Mouse (Mus musculus) forebrain, embryonic 16.5 days (tissue): ENCODE data around the gene Gm9821. TPM values are rescaled to one million over a fixed set of nuclear protein-coding genes. Genes with fewer than 3 reads are reported as not detected.

Experiments used
- ATAC-seq: fragments of 200-750 bp; cut with Nextera tagmentation; 2 replicates; pipeline ENCODE4 v1.8.0; 2017; ENCODE audit warnings: mild to moderate bottlenecking, moderate library complexity
- H3K27ac ChIP-seq: fragments of 300-500 bp; sonication (generic); 2 replicates; pipeline ENCODE4 v1.5.1; 2014; ENCODE audit warnings: low read length, control low read depth
- H3K27me3 ChIP-seq: fragments of 300-500 bp; sonication (generic); replicated peaks from 2 replicates; pipeline ENCODE4 v1.6.1; 2014; ENCODE audit warnings: low read length; ENCODE audit not compliant: control insufficient read depth, insufficient read depth
- H3K36me3 ChIP-seq: fragments of 300-500 bp; sonication (generic); 2 replicates; pipeline ENCODE4 v1.6.1; 2014; ENCODE audit not compliant: control insufficient read depth, insufficient read depth
- H3K4me1 ChIP-seq: fragments of 300-500 bp; sonication (generic); replicated peaks from 2 replicates; pipeline ENCODE4 v1.6.1; 2014; ENCODE audit warnings: low read length; ENCODE audit not compliant: control insufficient read depth, insufficient read depth
- H3K4me2 ChIP-seq: fragments of 300-500 bp; sonication (generic); 2 replicates; pipeline ENCODE4 v1.6.1; 2014; ENCODE audit warnings: mild to moderate bottlenecking, low read length, control low read depth
- H3K4me3 ChIP-seq: fragments of 300-500 bp; sonication (generic); replicated peaks from 2 replicates; pipeline ENCODE4 v1.5.1; 2014; ENCODE audit warnings: mild to moderate bottlenecking, low read length, control low read depth
- H3K9ac ChIP-seq: fragments of 300-500 bp; sonication (generic); replicated peaks from 2 replicates; pipeline ENCODE4 v1.6.1; 2014; ENCODE audit warnings: low read depth, low read length, control low read depth
- H3K9me3 ChIP-seq: fragments of 300-500 bp; sonication (generic); 2 replicates; pipeline ENCODE4 v1.6.1; 2016; ENCODE audit warnings: low read length; ENCODE audit not compliant: control insufficient read depth
- WGBS: fragments of 180-500 bp; shearing (Covaris S2); extraction: QIAGEN DNeasy Blood & Tissue Kit; methylation state at CpG from one replicate; pipeline ENCODE4 v1.1.7; 2014; 5-methylcytosine and 5-hydroxymethylcytosine counted together
- polyA plus RNA-seq: library from polyadenylated mRNA; unstranded; fragments of >200 nt; fragmentation: Nextera tagmentation; extraction: Ambion mirVana; gene quantifications from 2 replicates; pipeline ENCODE4 v1.2.1, GENCODE M21; 2015

The Gm9821 gene
- polyA plus RNA-seq, 1 experiment from 2014 or later: 0.46 TPM

DNA sequence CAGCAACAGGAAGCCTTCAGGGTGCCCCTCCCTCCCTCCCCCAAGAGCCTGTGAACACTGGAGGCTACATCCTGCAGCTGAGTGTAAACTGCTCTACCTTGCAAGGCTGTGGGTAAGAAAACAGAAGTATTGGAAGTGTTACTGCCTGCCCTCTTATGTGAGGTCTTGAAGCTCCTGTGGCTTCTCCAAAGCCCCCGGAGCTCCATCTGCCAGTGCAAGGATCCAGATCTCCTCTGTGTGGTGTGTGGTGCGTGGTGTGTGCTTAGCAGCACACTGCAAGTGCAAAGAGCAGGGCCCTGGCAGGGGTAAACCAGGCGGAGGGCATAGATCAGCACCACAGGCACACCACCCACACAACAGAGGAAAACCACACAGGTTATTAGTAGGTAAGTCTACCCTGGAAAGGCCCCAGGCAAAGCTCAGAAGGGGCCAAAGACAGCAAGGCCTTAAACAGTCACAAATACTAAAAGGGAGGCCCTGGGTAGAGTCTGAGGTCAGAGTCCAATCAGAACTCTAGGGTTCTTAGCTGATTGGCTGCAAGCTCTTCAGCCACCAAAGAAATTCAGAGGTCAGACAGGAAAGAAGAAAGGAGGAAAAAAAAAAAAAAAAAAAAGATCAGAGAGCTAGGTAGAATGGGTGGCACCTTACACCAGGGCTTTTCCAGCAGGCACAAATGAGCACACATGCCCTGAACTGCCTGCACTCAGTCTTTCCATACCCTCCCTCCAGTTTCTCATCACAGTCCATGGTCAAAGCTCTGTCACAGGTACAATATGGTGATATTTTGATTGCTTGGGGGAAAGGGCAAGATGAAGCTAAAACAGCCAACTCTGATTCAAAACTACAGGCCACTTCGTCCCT lies 16.6 kb downstream of the Gm9821 start:
- Histone ChIP-seq H3K27ac (no peak overlapping the region), H3K4me3 (peak overlapping the region; percentile 85), H3K36me3 (no peaks in the 10 kb centered on the region), H3K9me3 (no peaks in the 10 kb centered on the region), H3K27me3 (no peaks in the 10 kb centered on the region), H3K9ac (peak overlapping the region; percentile 93; the same call in 1 of the 2 replicates), H3K4me2 (peak overlapping the region; percentile 82), H3K4me1 (peaks cover 31% of the 10 kb centered on the region)
- no peak for ATAC-seq
- 53% methylated on average over 4 of the region's 4 CpGs for WGBS

DNA sequence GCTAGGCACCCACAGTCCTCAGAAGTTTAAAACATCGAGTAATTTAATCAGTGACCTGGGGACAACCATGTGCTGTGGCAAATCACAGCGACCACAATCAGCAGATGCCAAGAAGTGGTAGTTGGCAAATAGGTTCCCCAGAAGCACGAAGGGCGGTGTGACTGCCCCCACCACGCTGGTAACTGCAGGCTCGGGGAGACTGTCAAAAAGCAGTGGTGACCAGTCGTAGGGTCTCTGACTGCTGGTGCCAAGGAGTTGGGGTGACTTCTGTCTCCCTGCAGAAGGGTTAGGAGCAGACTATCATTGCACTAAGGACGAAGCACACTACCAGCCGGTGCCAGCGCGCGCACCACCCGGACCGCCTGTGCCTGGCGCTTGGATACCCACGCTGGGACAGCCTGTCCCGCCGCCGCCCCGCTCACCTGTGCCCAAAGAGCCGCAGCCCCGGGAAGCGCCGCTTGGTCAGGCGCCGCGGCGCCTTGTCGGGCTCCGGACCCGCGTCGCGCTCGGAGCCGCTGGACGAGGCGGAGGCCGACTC lies 17.4 kb downstream of the Gm9821 start:
- peak overlapping the region; percentile 82 for H3K4me2 ChIP-seq
- peak overlapping the region; percentile 61; the same call in 1 of the 2 replicates for H3K27ac ChIP-seq
- H3K4me1 ChIP-seq: peaks cover 23% of the 10 kb centered on the region
- H3K9ac ChIP-seq: peak overlapping the region; percentile 93
- WGBS: under 1% methylated on average over 39 of the region's 39 CpGs
- H3K9me3 ChIP-seq: no peaks in the 10 kb centered on the region
- ATAC-seq: peak; percentile 44
- peak overlapping the region; percentile 85 for H3K4me3 ChIP-seq
- no peaks in the 10 kb centered on the region for H3K27me3 ChIP-seq
- no peaks in the 10 kb centered on the region for H3K36me3 ChIP-seq

DNA sequence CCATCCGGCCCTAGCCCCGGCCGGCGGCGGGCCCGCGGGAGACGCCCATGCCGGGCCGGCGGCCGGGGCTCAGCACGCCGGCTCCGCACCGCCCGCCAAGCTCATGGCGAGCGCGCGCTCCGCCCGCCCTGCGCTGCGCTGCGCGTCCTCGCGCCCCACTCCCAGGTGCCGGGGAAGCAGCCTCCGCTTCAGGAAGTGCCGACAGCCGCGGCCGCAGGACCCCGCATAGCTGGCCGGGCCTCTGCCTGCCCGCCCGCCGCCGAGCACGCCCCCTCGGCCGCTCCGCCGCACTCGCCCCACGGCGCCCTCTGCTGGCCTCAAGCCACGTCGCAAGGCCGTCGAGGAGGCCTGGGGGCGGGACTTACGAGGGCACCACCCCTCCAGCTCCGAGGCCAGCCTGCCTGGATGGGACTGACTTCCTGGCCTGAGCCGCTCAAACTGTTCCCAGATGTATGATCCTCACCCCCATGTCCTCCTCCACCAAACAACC lies 18.0 kb downstream of the Gm9821 start:
- H3K4me3 ChIP-seq: peak overlapping the region; percentile 85
- H3K36me3 ChIP-seq: no peaks in the 10 kb centered on the region
- H3K4me2 ChIP-seq: peak overlapping the region; percentile 82
- H3K27me3 ChIP-seq: no peaks in the 10 kb centered on the region
- peaks cover 22% of the 10 kb centered on the region for H3K4me1 ChIP-seq
- peak overlapping the region; percentile 93 for H3K9ac ChIP-seq
- WGBS: under 1% methylated on average over 57 of the region's 57 CpGs
- H3K9me3 ChIP-seq: no peaks in the 10 kb centered on the region
- ATAC-seq: peak; percentile 93
- H3K27ac ChIP-seq: peak overlapping the region; percentile 61; the same call in 1 of the 2 replicates

DNA sequence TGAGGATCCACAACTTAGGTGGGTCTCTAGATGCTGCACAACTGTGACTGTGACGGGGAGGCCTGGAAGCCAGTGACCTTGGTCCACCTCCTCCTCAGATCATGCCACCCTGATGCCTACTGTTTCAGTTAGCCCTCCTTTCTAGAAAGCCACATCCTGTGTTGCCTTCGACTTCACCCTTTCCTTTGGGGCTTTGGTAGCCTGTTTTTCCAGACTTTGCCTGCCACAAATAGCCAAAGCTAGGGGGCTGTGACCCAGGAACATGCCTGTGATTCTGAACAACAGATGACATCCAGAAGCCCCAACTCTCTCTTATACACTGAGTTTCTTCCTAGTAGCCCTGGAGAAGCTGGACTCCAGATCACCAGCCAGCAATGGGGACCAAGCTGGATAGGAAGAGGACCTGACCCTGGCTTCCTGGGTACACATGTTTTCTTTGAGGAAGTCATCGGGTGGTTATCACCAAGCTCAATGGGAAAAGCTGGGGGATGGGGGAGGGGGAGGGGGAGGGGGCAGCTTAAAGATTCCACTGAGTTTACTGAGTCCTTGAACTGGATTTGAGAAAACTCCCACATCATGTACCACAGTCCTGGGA lies 19.2 kb downstream of the Gm9821 start:
- H3K4me1 ChIP-seq: peaks cover 13% of the 10 kb centered on the region
- no peak overlapping the region for H3K27ac ChIP-seq
- no peaks in the 10 kb centered on the region for H3K36me3 ChIP-seq
- no peak overlapping the region for H3K9ac ChIP-seq
- no peak overlapping the region for H3K4me2 ChIP-seq
- no peaks in the 10 kb centered on the region for H3K27me3 ChIP-seq
- H3K4me3 ChIP-seq: no peak overlapping the region
- no peak for ATAC-seq
- no peaks in the 10 kb centered on the region for H3K9me3 ChIP-seq
- 85% methylated on average over 3 of the region's 3 CpGs for WGBS

DNA sequence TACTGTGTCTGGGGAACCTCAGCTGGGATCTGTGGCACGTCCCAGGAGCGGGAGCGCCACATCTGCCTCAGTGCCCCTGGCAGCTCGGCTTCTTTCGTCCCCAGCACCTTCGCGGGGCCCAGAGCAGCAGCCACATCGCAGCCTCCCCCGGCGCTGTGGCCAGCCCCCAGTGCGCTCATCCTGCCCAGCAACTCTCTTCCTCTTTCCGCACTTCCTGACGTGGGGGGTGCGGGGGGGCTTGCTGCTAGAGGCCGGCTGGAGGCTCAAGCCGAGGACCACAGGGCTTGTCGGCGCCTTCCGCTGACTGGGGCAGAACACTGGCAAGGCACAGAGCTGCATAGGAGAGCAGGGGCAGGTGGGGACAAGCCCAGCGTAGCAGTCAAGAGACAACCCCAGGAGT lies 19.9 kb downstream of the Gm9821 start:
- no peaks in the 10 kb centered on the region for H3K27me3 ChIP-seq
- H3K9me3 ChIP-seq: no peaks in the 10 kb centered on the region
- WGBS: 21% methylated on average over 20 of the region's 20 CpGs
- no peak overlapping the region for H3K27ac ChIP-seq
- peak overlapping the region; percentile 19 for H3K4me2 ChIP-seq
- H3K9ac ChIP-seq: no peak overlapping the region
- ATAC-seq: no peak
- no peak overlapping the region; the same call in 1 of the 2 replicates for H3K4me3 ChIP-seq
- H3K36me3 ChIP-seq: no peaks in the 10 kb centered on the region
- H3K4me1 ChIP-seq: peaks cover 13% of the 10 kb centered on the region

DNA sequence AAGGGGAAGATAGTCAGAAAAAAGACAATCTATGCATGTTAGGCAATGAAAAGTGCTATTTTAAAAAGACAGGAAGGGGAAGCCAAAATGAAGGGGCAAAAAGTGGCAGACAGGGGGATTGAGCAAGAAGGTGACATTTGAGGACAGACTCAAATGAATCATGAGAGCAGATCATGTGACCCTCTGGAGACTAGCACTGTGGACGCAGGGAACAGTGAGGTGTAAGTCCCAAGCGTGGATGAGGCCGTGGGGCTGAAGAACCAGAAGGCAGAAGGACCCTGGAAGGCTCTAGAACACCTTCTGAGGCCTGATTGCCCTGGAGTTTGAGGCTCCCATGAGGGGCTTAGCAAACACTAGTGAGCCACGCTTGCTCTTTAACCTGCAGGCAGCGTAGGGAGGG lies 20.9 kb downstream of the Gm9821 start:
- Histone ChIP-seq H3K4me1 (peaks cover 21% of the 10 kb centered on the region), H3K9ac (no peak overlapping the region), H3K27ac (no peak overlapping the region), H3K27me3 (no peaks in the 10 kb centered on the region), H3K4me2 (no peak overlapping the region), H3K9me3 (no peaks in the 10 kb centered on the region), H3K36me3 (no peaks in the 10 kb centered on the region), H3K4me3 (no peak overlapping the region)
- WGBS: 88% methylated on average over 5 of the region's 5 CpGs
- ATAC-seq: no peak

DNA sequence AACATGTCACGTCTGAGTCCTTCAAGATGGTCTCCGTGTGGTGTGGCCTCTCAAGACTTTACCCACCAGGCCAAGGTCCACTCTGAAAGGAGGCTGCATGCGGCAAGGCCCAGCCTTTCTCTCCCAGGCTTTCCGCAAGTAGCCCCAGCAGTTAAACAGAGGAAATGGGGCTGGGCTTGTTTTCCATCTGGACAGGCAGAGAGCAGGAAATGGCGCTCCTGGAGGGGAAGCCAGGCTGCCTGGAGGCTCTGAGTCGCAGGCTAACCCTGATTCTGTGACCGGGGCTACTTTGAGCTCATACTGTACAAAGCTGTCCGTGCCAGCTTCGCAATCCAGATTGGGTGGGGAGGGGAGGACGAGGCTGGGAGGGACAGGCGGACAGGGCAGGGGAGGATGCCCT lies 22.5 kb downstream of the Gm9821 start:
- Histone ChIP-seq H3K4me1 (peaks cover 19% of the 10 kb centered on the region), H3K36me3 (no peaks in the 10 kb centered on the region), H3K9me3 (no peaks in the 10 kb centered on the region), H3K4me3 (no peak overlapping the region), H3K9ac (no peak overlapping the region), H3K27me3 (no peaks in the 10 kb centered on the region), H3K27ac (no peak overlapping the region), H3K4me2 (no peak overlapping the region)
- no peak for ATAC-seq
- WGBS: 73% methylated on average over 11 of the region's 11 CpGs

DNA sequence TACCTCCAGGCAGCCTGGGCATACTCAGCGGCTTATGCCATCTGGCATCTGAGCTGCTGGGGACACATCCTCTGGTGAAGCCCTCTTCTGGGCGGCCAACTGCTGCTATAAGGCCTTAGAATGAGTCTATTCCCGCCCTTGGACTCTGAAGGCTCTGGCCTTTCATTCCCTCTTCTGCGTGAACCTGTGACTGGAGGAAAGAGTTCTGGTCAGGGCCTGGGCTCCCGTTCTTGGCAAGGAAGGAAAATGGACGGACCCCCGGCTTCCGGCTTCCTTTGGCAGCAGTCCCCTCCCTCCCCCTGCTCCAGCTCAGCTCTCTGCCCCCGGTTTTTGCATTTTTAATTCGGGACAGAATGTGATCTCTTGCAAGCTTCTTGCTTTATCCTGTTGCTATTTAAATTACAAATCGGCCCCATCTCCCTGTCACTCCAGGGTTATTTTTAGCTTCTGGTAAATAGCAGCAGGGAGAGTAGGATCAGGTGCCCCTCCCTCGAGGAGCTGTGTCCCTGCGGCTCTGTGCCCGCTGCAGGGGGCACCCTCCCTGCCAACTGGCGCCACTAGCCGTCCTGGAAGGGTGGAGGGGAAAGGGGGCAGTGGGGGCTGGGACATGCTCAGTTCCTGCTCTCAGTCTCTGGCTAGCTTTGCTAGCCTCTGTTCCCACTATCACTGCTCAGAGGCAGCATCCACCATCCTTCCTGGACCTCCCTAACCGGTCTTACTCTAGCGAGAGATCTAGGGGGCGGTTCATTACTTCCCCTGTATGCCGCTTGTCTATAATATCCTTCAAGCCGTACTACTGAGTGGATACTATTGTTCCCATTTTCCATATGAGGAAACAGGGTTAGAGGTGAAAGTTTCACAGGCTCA lies 26.0 kb downstream of the Gm9821 start:
- no peaks in the 10 kb centered on the region for H3K9me3 ChIP-seq
- 7% methylated on average over 20 of the region's 21 CpGs for WGBS
- H3K4me3 ChIP-seq: peak overlapping the region; percentile 7; the same call in 1 of the 2 replicates
- H3K27me3 ChIP-seq: peaks cover 14% of the 10 kb centered on the region
- H3K9ac ChIP-seq: peak overlapping the region; percentile 43
- peak; percentile 77 for ATAC-seq
- H3K4me1 ChIP-seq: peaks cover 33% of the 10 kb centered on the region
- peak overlapping the region; percentile 81 for H3K27ac ChIP-seq
- peak overlapping the region; percentile 43 for H3K4me2 ChIP-seq
- no peaks in the 10 kb centered on the region for H3K36me3 ChIP-seq
